In the genomic region with DNA sequence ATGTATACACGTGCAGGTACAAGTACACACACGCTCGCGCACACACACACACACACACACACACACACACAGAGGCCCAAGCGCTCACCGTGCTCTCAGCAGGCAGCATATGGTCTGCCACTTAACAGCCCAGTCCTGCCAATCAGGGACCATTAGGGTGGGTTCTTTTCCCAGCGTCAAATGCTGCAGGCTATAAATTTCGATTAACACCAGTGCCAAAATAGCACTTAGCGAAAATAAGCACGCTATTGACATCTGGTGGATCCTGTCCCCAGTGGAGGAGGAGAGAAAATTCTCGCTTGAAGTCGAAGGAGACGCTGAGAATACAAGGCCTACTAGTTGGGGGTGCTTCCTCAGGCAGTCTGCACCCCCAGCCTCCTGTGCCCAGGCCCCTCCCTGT, we compare ENCODE assay signal across 13 mouse cellular contexts. TPM values are rescaled to one million over a fixed set of nuclear protein-coding genes. Genes with fewer than 3 reads are reported as not detected.
A peak's percentile ranks its signal among the peaks of the same experiment; 100 is the strongest.
DNase-seq lines count a peak whose midpoint lies in the region; ATAC-seq lines count a peak whose summit lies in the region.
"Had no signal": no experiment of that assay in that cellular context is flagged by ENCODE, and none has a peak within 500 bp of the region (broad histone marks: within the 10 kb centered on the region; RNA-seq: fewer than 3 reads in every experiment).

No protein-coding gene starts in this region.

- H3K27me3 ChIP-seq in forebrain, embryonic 13.5 days: no peaks in the 10 kb centered on the region
- H3K27me3 ChIP-seq in limb, embryonic 10.5 days (ENCODE audit: low read depth, poor library complexity, severe bottlenecking): no peaks in the 10 kb centered on the region
- no peaks in the 10 kb centered on the region for H3K27me3 ChIP-seq in neural tube, embryonic 15.5 days (replicated peaks)
- H3K27me3 ChIP-seq: heart, embryonic 13.5 days; megakaryocyte, embryonic 14.5 days had no signal

- no peaks in the 10 kb centered on the region for H3K9me3 ChIP-seq in forebrain, embryonic 13.5 days (replicated peaks)
- H3K9me3 ChIP-seq in limb, embryonic 10.5 days (replicated peaks): no peaks in the 10 kb centered on the region
- no peaks in the 10 kb centered on the region for H3K9me3 ChIP-seq in neural tube, embryonic 15.5 days (replicated peaks)
- H3K9me3 ChIP-seq: megakaryocyte, embryonic 14.5 days had no signal

- DNase-seq in left cerebral cortex, postnatal 25 days (ENCODE audit: low spot score in 2 of 2): peak; percentile 35 to 37
- no peak for DNase-seq in left cerebral cortex, adult 11 months (ENCODE audit: low spot score)
- peak; percentile 60 for DNase-seq in limb, embryonic 10.5 days (ENCODE audit: low spot score)
- DNase-seq in ovary, adult 18-20 months (ENCODE audit: low spot score): no peak
- DNase-seq in urinary bladder, postnatal 14 days (ENCODE audit: low spot score): no peak
- DNase-seq: cerebellum, adult 18-20 months; kidney, postnatal 10 days; right cerebral cortex, postnatal 14 days had no signal

- 57% methylated on average over 13 of the region's 13 CpGs for WGBS in forebrain, embryonic 13.5 days
- WGBS in limb, embryonic 10.5 days: 61% methylated on average over 13 of the region's 13 CpGs
- 25% methylated on average over 13 of the region's 13 CpGs for WGBS in neural tube, embryonic 15.5 days

- H3K9ac ChIP-seq in forebrain, embryonic 13.5 days: 0 out of 2 replicates have a peak overlapping the region, but pooled peaks have one; percentile 6
- H3K9ac ChIP-seq in neural tube, embryonic 15.5 days (replicated peaks): no peak overlapping the region
- H3K9ac ChIP-seq: heart, embryonic 13.5 days had no signal

- peak overlapping the region; percentile 85 for H3K27ac ChIP-seq in forebrain, embryonic 13.5 days
- 0 out of 2 replicates have a peak overlapping the region, but pooled peaks have one; percentile 12 for H3K27ac ChIP-seq in limb, embryonic 10.5 days
- peak overlapping the region; percentile 75 for H3K27ac ChIP-seq in neural tube, embryonic 15.5 days (replicated peaks)
- H3K27ac ChIP-seq: heart, embryonic 13.5 days had no signal

- peaks cover 30% of the 10 kb centered on the region for H3K4me1 ChIP-seq in forebrain, embryonic 13.5 days
- H3K4me1 ChIP-seq in limb, embryonic 10.5 days: peaks cover 16% of the 10 kb centered on the region
- H3K4me1 ChIP-seq in neural tube, embryonic 15.5 days: peaks cover 31% of the 10 kb centered on the region
- H3K4me1 ChIP-seq: heart, embryonic 13.5 days; megakaryocyte, embryonic 14.5 days had no signal

- H3K4me3 ChIP-seq in forebrain, embryonic 13.5 days: no peak overlapping the region
- no peak overlapping the region for H3K4me3 ChIP-seq in limb, embryonic 10.5 days
- no peak overlapping the region for H3K4me3 ChIP-seq in neural tube, embryonic 15.5 days (replicated peaks)
- H3K4me3 ChIP-seq: heart, embryonic 13.5 days; megakaryocyte, embryonic 14.5 days had no signal

- peaks cover 61% of the 10 kb centered on the region for H3K36me3 ChIP-seq in forebrain, embryonic 13.5 days (ENCODE audit: poor library complexity, severe bottlenecking)
- H3K36me3 ChIP-seq in limb, embryonic 10.5 days: peaks cover 75% of the 10 kb centered on the region
- peaks cover 21% of the 10 kb centered on the region for H3K36me3 ChIP-seq in neural tube, embryonic 15.5 days

- H3K4me2 ChIP-seq in forebrain, embryonic 13.5 days: no peak overlapping the region
- no peak overlapping the region for H3K4me2 ChIP-seq in neural tube, embryonic 15.5 days
- H3K4me2 ChIP-seq: heart, embryonic 13.5 days; liver, embryonic 11.5 days had no signal

- intact Hi-C loops in left cerebral cortex, postnatal 25 days (cut with DNase I): no loop called here

- ATAC-seq in forebrain, embryonic 13.5 days: peak; percentile 86
- peak; percentile 55; the same call in 1 of the 2 replicates for ATAC-seq in neural tube, embryonic 15.5 days (ENCODE audit: low FRiP score)

RNA-seq across cellular contexts. Expression of gene Fbxl18, which starts 25.8 kb away (rescaled TPM):
- 10 to 100 TPM; 32.5 to 33.7 TPM for total RNA-seq in left cerebral cortex, postnatal 25 days (2021)
- 30.7 and 35.1 TPM in 2 replicates for polyA plus RNA-seq in forebrain, embryonic 13.5 days (2015; fragmentation: Nextera tagmentation; extraction: Ambion mirVana)
- 20.9 and 22.8 TPM in 2 replicates for polyA plus RNA-seq in limb, embryonic 10.5 days (2016; fragmentation: Nextera tagmentation; extraction: Ambion mirVana)
- 29.4 TPM in 2 replicates for polyA plus RNA-seq in neural tube, embryonic 15.5 days (2015; fragmentation: Nextera tagmentation; extraction: Ambion mirVana)

RNA-seq across cellular contexts. Expression of gene Actb, which starts 37.1 kb away (rescaled TPM):
- 1,000 to 10,000 TPM; 2,451 to 2,479 TPM for total RNA-seq in left cerebral cortex, postnatal 25 days (2021)
- polyA plus RNA-seq in forebrain, embryonic 13.5 days (2015; fragmentation: Nextera tagmentation; extraction: Ambion mirVana): 15,903 and 18,325 TPM in 2 replicates
- polyA plus RNA-seq in limb, embryonic 10.5 days (2016; fragmentation: Nextera tagmentation; extraction: Ambion mirVana): 13,950 and 14,682 TPM in 2 replicates
- 12,525 and 12,918 TPM in 2 replicates for polyA plus RNA-seq in neural tube, embryonic 15.5 days (2015; fragmentation: Nextera tagmentation; extraction: Ambion mirVana)

RNA-seq across cellular contexts. Expression of gene Tnrc18, which starts 52.0 kb away (rescaled TPM):
- 100 to 1,000 TPM; 114 to 125 TPM for total RNA-seq in left cerebral cortex, postnatal 25 days (2021)
- polyA plus RNA-seq in forebrain, embryonic 13.5 days (2015; fragmentation: Nextera tagmentation; extraction: Ambion mirVana): 34.7 and 35.9 TPM in 2 replicates
- 24.7 and 39.0 TPM in 2 replicates for polyA plus RNA-seq in limb, embryonic 10.5 days (2016; fragmentation: Nextera tagmentation; extraction: Ambion mirVana)
- 22.5 and 26.0 TPM in 2 replicates for polyA plus RNA-seq in neural tube, embryonic 15.5 days (2015; fragmentation: Nextera tagmentation; extraction: Ambion mirVana)

Comparison
In these comparisons a context has a peak if more than half of its experiments do, and no peak if none do; other contexts are left out.
1. DNase-seq: peak in left cerebral cortex, postnatal 25 days (2 of 2) and limb, embryonic 10.5 days (single experiment); none in left cerebral cortex, adult 11 months (single experiment), ovary, adult 18-20 months (single experiment) and urinary bladder, postnatal 14 days (single experiment).
2. H3K27ac ChIP-seq: peak in every context shown above with its lines; median percentile 85 in forebrain, embryonic 13.5 days; 75 in neural tube, embryonic 15.5 days; 12 in limb, embryonic 10.5 days.